Mouse (Mus musculus) forebrain, embryonic 11.5 days (tissue): ENCODE data around the gene Nsun4. TPM values are rescaled to one million over a fixed set of nuclear protein-coding genes. Genes with fewer than 3 reads are reported as not detected.

ENCODE experiments used
- ATAC-seq: fragments of 200-750 bp; cut with Nextera tagmentation; replicated peaks from 2 replicates; pipeline ENCODE4 v1.8.0; 2017; ENCODE audit warnings: moderate TSS enrichment; ENCODE audit not compliant: low FRiP score
- DNase-seq: peaks from one replicate; pipeline ENCODE4 v3.0.0-alpha.2; 2017; ENCODE audit warnings: low spot score
- H3K27ac ChIP-seq: fragments of 300-500 bp; sonication (generic); 2 replicates; pipeline ENCODE4 v1.5.1; 2014; ENCODE audit warnings: low read depth, low read length
- H3K27me3 ChIP-seq: fragments of 300-500 bp; sonication (generic); 2 replicates; pipeline ENCODE4 v1.6.1; 2014; ENCODE audit warnings: mild to moderate bottlenecking, low read length, mixed read lengths; ENCODE audit not compliant: control insufficient read depth, insufficient read depth
- H3K36me3 ChIP-seq: fragments of 300-500 bp; sonication (generic); 2 replicates; pipeline ENCODE4 v1.6.1; 2014; ENCODE audit warnings: mild to moderate bottlenecking, low read length, moderate library complexity, mixed read lengths; ENCODE audit not compliant: control insufficient read depth, insufficient read depth
- H3K4me1 ChIP-seq: fragments of 300-500 bp; sonication (generic); replicated peaks from 2 replicates; pipeline ENCODE4 v1.6.1; 2014; ENCODE audit warnings: low read length, mixed read lengths; ENCODE audit not compliant: control insufficient read depth, insufficient read depth
- H3K4me2 ChIP-seq: fragments of 300-500 bp; sonication (generic); 2 replicates; pipeline ENCODE4 v1.6.1; 2014; ENCODE audit warnings: low read depth, mild to moderate bottlenecking, low read length, moderate library complexity, mixed read lengths; ENCODE audit not compliant: severe bottlenecking
- H3K4me3 ChIP-seq: fragments of 300-500 bp; sonication (generic); 2 replicates; pipeline ENCODE4 v1.5.1; 2014; ENCODE audit warnings: low read depth, low read length
- H3K9ac ChIP-seq: fragments of 300-500 bp; sonication (generic); 2 replicates; pipeline ENCODE4 v1.6.1; 2014; ENCODE audit warnings: low read length
- H3K9me3 ChIP-seq: fragments of 300-500 bp; sonication (generic); 2 replicates; pipeline ENCODE4 v1.6.1; 2016; ENCODE audit warnings: low read length, mixed read lengths; ENCODE audit not compliant: control insufficient read depth
- WGBS: fragments of 180-500 bp; shearing (Covaris S2); extraction: QIAGEN DNeasy Blood & Tissue Kit; methylation state at CpG from one replicate; pipeline ENCODE4 v1.1.7; 2014; 5-methylcytosine and 5-hydroxymethylcytosine counted together
- polyA plus RNA-seq: library from polyadenylated mRNA; unstranded; fragments of >200 nt; fragmentation: Nextera tagmentation; extraction: Ambion mirVana; gene quantifications from 2 replicates; pipeline ENCODE4 v1.2.1, GENCODE M21; 2014

The Nsun4 gene
- polyA plus RNA-seq, result 16.4 and 17.4 TPM in 2 replicates

DNA sequence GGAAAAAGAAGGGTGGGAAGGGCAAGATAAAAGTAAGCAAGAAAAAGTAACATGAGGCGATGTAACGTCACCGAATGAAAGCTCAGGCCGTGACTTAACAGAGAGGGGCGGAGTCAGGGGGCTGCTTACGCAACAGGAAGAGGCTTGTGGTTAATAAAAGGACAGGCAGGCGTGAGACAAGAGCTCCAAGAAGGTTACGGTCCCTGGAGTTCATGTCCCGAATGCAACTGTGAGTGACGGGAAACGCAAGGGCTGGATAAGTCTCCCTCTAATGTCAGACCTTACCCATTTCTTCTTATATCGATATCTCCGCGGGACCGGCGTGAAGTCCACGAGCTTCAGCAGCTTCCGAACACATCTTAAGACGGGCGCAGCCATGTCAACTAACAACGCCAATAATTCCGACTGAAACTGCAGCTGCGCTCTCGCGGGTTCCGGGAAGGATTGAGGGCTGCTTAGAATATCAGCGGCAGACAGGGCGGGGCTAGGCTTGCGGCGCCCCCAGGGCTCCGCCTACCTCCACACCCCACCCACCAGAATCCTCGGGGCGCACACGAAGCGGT lies at the start of gene Nsun4:
Nsun4 (minus strand) TSS at position 478 of the 563 bp plus-strand sequence.
- H3K36me3 ChIP-seq, result no peaks in the 10 kb centered on the region
- no peaks in the 10 kb centered on the region; the same call in 1 of the 2 replicates for H3K4me1 ChIP-seq
- no peaks in the 10 kb centered on the region for H3K27me3 ChIP-seq
- peak within 1 kb of the TSS; percentile 86 for H3K27ac ChIP-seq
- WGBS, result under 1% methylated on average over 35 of the region's 35 CpGs
- H3K4me3 ChIP-seq, result peak within 1 kb of the TSS; percentile 52
- peak within 1 kb of the TSS; percentile 88 for H3K4me2 ChIP-seq
- peak; percentile 92 for DNase-seq
- peak within 1 kb of the TSS; percentile 58 for H3K9ac ChIP-seq
- H3K9me3 ChIP-seq, result no peaks in the 10 kb centered on the region
- peak; percentile 94 for ATAC-seq

GRCm38 (mm10) chr4:116100959-116101358 lies 47.3 kb upstream of the Nsun4 start:
- no peak for ATAC-seq
- Histone ChIP-seq H3K36me3 (peaks cover 25% of the 10 kb centered on the region), H3K27me3 (no peaks in the 10 kb centered on the region), H3K4me3 (no peak overlapping the region), H3K27ac (no peak overlapping the region), H3K4me1 (no peaks in the 10 kb centered on the region), H3K9me3 (no peaks in the 10 kb centered on the region), H3K9ac (no peak overlapping the region), H3K4me2 (no peak overlapping the region)
- no peak for DNase-seq
- WGBS, result 89% methylated on average over 7 of the region's 7 CpGs

DNA sequence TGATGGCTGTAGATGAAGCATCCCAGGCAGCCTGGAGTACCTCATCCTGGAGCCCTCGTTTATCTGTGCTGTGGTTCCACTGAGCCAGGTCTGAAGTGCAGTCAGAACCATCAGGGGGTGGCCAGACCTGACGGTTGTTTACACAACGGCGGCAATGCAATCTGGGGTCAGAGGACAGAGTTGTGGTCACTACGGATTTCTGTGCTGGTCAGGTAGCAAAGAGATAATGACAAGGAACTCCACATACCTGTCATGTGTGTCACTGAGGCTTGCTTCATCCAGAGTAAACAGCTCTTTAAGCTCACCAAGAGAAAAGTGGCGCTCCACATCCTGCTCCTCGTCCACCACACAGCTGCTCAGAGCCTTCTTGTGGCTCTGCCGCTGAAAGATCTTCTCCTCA lies 43.5 kb upstream of the Nsun4 start:
- Histone ChIP-seq H3K4me3 (no peak overlapping the region), H3K9me3 (no peaks in the 10 kb centered on the region), H3K27ac (no peak overlapping the region), H3K4me1 (no peaks in the 10 kb centered on the region), H3K27me3 (no peaks in the 10 kb centered on the region), H3K4me2 (no peak overlapping the region), H3K9ac (no peak overlapping the region), H3K36me3 (peaks cover 23% of the 10 kb centered on the region)
- ATAC-seq, result no peak
- no peak for DNase-seq
- 92% methylated on average over 8 of the region's 8 CpGs for WGBS

GRCm38 (mm10) chr4:116096291-116096690 lies 42.6 kb upstream of the Nsun4 start:
- Histone ChIP-seq H3K4me1 (no peaks in the 10 kb centered on the region), H3K4me2 (no peak overlapping the region), H3K9me3 (no peaks in the 10 kb centered on the region), H3K27me3 (no peaks in the 10 kb centered on the region), H3K9ac (no peak overlapping the region), H3K36me3 (peaks cover 23% of the 10 kb centered on the region), H3K4me3 (no peak overlapping the region), H3K27ac (no peak overlapping the region)
- ATAC-seq, result no peak
- WGBS, result 91% methylated on average over 10 of the region's 10 CpGs
- DNase-seq, result no peak

DNA sequence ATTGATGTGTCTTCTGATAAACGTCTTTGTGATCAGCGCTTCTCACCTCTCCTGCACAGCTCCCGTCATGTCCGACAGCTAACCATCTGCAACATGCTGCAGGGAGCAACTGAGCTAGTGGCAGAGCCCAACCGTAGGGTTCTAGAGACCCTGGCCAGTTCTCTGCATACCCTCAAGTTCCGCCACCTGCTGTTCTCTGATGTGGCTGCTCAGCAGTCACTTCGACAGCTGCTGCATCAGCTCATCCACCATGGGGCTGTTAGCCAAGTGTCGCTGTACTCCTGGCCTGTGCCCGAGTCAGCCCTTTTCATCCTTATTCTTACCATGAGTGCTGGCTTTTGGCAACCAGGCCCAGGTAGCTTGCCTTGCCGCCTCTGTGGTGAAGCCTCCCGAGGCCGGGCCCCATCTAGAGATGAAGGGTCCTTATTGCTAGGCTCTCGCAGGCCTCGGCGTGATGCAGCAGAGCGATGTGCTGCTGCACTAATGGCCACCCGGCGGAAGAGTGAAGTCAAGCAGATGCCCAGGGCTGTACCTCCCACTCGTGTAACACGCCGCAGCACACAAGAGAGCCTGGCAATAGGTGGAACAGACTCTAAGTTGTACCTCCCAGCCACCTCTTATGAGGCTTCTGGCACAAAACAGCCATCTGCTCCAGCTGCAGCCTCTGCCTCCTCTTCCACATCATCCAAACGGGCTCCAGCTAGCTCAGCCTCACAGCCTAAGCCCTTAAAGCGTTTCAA lies 35.0 kb upstream of the Nsun4 start:
- H3K9ac ChIP-seq, result no peak overlapping the region
- no peaks in the 10 kb centered on the region for H3K9me3 ChIP-seq
- WGBS, result 90% methylated on average over 23 of the region's 23 CpGs
- ATAC-seq (no peak), DNase-seq (no peak)
- peaks cover 11% of the 10 kb centered on the region for H3K36me3 ChIP-seq
- H3K4me1 ChIP-seq, result no peaks in the 10 kb centered on the region
- H3K27ac ChIP-seq, result no peak overlapping the region
- no peaks in the 10 kb centered on the region for H3K27me3 ChIP-seq
- no peak overlapping the region for H3K4me3 ChIP-seq
- no peak overlapping the region for H3K4me2 ChIP-seq

DNA sequence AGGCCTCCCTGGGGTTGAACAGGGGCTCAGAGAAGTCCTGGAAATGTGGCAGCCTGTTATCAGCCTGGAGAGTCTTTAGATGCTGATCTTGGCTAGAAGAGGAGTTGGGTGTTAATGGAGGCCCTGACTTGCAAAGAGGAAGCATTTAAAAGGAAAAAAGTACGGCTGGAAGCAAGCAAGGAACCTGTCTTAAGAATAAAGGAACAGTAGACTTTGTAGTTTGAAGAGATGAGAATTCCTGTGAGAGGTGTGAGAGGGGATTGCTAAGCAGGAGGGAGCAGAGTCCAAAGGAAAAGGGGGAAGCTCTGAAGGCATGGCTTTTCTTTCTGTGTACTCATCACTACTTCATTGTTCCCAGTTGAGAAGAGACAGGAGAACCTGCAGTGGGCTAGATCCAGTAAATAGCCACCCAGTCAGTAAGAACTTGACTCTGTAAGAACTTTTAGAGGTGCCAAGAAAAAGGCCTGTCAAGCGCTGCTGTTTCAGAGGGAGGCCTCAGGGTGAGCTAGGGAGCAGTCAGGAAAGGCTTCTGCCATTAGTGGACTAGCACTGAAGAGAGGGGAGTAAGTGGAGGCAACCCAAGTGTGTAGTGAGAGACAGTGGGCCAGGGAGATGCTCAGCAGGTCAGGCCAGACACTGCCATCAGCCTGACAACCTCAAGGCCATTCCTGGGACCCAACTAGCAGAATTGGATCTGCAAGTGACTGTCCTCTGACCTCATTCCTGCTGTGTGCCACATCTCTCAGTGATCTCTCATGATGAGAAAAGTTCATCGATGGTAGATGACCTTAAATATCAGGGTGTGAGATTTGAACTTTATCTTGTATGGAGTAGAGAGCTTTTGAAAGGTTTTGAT lies 23.8 kb upstream of the Nsun4 start:
- no peak for ATAC-seq
- peak overlapping the region; percentile 98 for H3K9ac ChIP-seq
- DNase-seq, result no peak
- H3K27me3 ChIP-seq, result no peaks in the 10 kb centered on the region
- H3K4me1 ChIP-seq, result peaks cover 8% of the 10 kb centered on the region; the same call in 1 of the 2 replicates
- peaks cover 4% of the 10 kb centered on the region; the same call in 1 of the 2 replicates for H3K36me3 ChIP-seq
- WGBS, result 67% methylated on average over 3 of the region's 3 CpGs
- no peaks in the 10 kb centered on the region for H3K9me3 ChIP-seq
- peak overlapping the region; percentile 95 for H3K4me3 ChIP-seq
- peak overlapping the region; percentile 86 for H3K4me2 ChIP-seq
- no peak overlapping the region for H3K27ac ChIP-seq

GRCm38 (mm10) chr4:116076369-116077231 lies 22.9 kb upstream of the Nsun4 start:
- peaks cover 8% of the 10 kb centered on the region; the same call in 1 of the 2 replicates for H3K4me1 ChIP-seq
- H3K36me3 ChIP-seq, result peaks cover 4% of the 10 kb centered on the region; the same call in 1 of the 2 replicates
- peak overlapping the region; percentile 95 for H3K4me3 ChIP-seq
- WGBS, result 2% methylated on average over 37 of the region's 37 CpGs
- H3K27me3 ChIP-seq, result no peaks in the 10 kb centered on the region
- H3K9me3 ChIP-seq, result no peaks in the 10 kb centered on the region
- ATAC-seq (peak; percentile 21), DNase-seq (peak; percentile 76)
- peak overlapping the region; percentile 86 for H3K4me2 ChIP-seq
- H3K27ac ChIP-seq, result peak overlapping the region; percentile 95; the same call in 1 of the 2 replicates
- peak overlapping the region; percentile 98 for H3K9ac ChIP-seq
